Mouse (Mus musculus): ENCODE measurements at regions not wholly inside any gene's neighbourhood (a gene's known extent, or its start where the extent isn't known, plus 50 kb on each side); places are given as distances from the start of the nearest gene placed in this dataset.

DNA sequence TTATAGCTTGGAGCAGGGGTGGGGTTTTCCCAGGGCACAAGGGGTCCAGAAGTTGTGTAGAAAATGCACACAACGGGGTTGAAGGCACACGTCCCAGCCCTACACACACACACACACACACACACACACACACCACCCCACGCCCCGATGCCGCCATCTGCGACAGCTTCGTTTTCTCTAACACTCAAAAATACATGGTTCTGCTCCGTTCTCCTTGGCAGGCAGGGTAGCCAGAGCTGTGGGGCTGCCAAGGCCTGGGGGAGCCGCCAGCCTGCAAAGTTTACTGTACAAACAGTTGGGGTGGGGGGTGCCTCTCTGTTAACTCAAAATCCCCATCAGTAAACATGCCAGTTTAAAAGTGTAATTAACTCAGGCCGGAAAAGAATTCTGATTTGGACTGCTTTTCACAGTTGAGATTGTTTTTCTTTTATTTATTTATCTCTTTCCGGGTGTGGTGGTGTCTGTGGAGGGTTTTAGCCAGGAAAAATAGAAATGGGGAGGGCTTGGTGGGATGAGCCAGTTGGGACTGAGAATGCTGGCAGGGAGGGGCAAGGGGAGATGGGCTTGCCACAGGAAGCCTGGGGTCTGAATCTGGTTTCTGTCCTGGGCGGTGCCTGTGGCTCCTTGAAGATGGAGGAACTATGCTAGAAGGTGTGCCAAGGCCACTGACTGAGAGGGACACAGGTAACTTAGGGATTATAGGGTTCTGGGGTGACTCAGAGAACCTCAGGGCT is 148.4 kb upstream of the Rtl1 start:
- TF ChIP-seq CTCF (IDR thresholded peaks at IDR 0.05) = no peak
- TF ChIP-seq POLR2A (IDR thresholded peaks at IDR 0.05; ENCODE audit: insufficient read depth, low read depth, low read length) = no peak
